Mouse (Mus musculus): ENCODE data around the gene Bank1. TPM values are rescaled to one million over a fixed set of nuclear protein-coding genes. Genes with fewer than 3 reads are reported as not detected.
"Not testable (repeated sequence)": the region's sequence is repeated elsewhere in the genome, so short reads cannot be mapped to it uniquely, and the experiment has no call there.

Bank1 gene
- 5.3 and 5.7 TPM in 2 replicates for total RNA-seq (2017)

DNA sequence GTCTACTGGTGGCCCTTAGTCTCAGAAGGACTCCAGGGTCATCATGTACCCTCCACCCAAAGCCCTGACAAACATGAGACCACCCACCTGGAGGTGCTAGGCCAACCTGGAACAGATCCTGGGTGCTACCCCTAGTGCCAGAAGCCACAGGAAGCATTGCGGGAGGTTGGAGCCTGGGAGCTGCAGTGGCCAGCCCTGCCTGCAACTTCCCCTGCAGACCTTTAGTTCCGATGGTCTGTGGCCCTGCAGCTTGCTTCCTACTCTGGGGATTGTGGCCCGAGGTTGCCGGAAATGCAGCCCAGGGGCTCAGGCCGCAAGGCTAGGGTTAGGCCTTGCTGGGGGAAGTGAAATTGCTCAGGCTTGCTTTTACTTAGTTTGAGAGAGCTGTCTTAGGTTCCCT lies at the start of gene Bank1:
Gene Bank1, minus strand, starts transcription at position 284 of the 400 bp plus-strand sequence.
- ATAC-seq (replicated peaks in 1 of 2; ENCODE audit: insufficient read depth in 1 of 2, low FRiP score in 2 of 2, low TSS enrichment in 1 of 2, low read depth in 1 of 2, poor library complexity in 2 of 2, severe bottlenecking in 2 of 2), result peak; percentile 100

- no peak for ATAC-seq (replicated peaks in 1 of 2; ENCODE audit: insufficient read depth in 1 of 2, low FRiP score in 2 of 2, low TSS enrichment in 1 of 2, low read depth in 1 of 2, poor library complexity in 2 of 2, severe bottlenecking in 2 of 2)
These were observed 44.0 kb upstream of the Bank1 start for GRCm38 (mm10) chr3:136369916-136370315.

DNA sequence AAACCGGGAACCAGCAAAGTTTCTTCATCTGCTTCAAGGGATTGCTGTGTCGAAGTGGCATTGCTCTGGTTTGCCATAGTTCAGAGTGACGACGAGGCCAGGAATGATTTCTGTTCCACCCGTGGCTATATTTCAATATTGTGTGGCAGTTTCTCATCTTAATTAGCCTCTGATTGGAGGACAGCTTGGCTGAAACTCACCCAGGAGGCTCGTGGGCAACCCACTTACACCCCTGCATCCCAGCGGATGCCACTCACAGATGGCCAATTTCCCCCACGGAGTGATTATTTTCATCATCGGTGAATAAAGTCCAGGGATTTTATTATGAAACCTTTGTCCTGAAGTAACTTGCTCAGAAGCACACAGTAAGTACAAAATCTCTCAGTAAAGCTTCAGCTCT lies 43.6 kb upstream of the Bank1 start:
- ATAC-seq (replicated peaks in 1 of 2; ENCODE audit: insufficient read depth in 1 of 2, low FRiP score in 2 of 2, low TSS enrichment in 1 of 2, low read depth in 1 of 2, poor library complexity in 2 of 2, severe bottlenecking in 2 of 2), result no peak

- no peak for ATAC-seq (replicated peaks in 1 of 2; ENCODE audit: insufficient read depth in 1 of 2, low FRiP score in 2 of 2, low TSS enrichment in 1 of 2, low read depth in 1 of 2, poor library complexity in 2 of 2, severe bottlenecking in 2 of 2)
These were observed 42.7 kb upstream of the Bank1 start for GRCm38 (mm10) chr3:136368505-136368999.

GRCm38 (mm10) chr3:136349690-136350089 lies 23.8 kb upstream of the Bank1 start:
- no peak; a peak in 1 of 4 replicates for ATAC-seq (replicated peaks in 1 of 2; ENCODE audit: insufficient read depth in 1 of 2, low FRiP score in 2 of 2, low TSS enrichment in 1 of 2, low read depth in 1 of 2, poor library complexity in 2 of 2, severe bottlenecking in 2 of 2)

DNA sequence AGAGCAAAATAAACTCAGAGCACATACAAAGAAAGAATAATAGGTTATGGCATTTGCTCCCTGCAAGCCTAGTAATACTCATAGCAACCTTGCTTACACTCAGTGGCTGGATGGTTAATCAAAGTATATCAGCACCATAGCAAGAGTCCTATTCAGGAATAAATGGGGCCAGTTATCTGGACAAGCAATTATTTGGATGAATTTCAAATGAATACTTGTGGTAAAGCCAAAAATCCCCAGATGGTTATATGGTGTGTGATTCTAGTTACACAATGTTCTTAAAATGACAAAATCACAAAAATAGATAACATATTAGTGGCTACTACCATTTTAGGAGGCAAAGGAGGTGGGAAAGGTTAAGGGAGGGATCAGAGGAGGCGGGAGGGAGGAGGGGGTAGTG lies 22.7 kb upstream of the Bank1 start:
- ATAC-seq (replicated peaks in 1 of 2; ENCODE audit: insufficient read depth in 1 of 2, low FRiP score in 2 of 2, low TSS enrichment in 1 of 2, low read depth in 1 of 2, poor library complexity in 2 of 2, severe bottlenecking in 2 of 2), result no peak

GRCm38 (mm10) chr3:136347277-136347676 lies 21.4 kb upstream of the Bank1 start:
- ATAC-seq (replicated peaks in 1 of 2; ENCODE audit: insufficient read depth in 1 of 2, low FRiP score in 2 of 2, low TSS enrichment in 1 of 2, low read depth in 1 of 2, poor library complexity in 2 of 2, severe bottlenecking in 2 of 2), result peak; percentile 21 to 32; a peak in 2 of 4 replicates

DNA sequence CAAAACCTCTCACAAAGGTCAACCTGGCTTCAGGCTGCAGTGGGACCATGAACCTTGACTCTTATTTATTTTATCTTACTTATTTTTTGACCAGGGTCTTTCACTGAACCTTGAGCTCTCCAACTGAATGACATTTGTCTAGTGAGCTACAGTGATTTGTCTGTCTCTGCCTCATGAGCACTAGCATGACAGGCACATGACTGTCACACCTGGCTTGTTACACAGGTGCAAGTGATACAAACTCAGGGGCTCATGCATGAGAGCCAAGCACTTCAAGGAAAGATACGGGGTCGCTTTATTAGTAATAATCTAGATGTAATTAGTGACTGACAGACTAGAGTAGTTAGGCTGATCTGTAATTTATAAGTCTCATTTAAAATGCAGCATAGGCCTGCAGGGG lies 16.0 kb upstream of the Bank1 start:
- no peak for ATAC-seq (replicated peaks in 1 of 2; ENCODE audit: insufficient read depth in 1 of 2, low FRiP score in 2 of 2, low TSS enrichment in 1 of 2, low read depth in 1 of 2, poor library complexity in 2 of 2, severe bottlenecking in 2 of 2)

- ATAC-seq (replicated peaks in 1 of 2; ENCODE audit: insufficient read depth in 1 of 2, low FRiP score in 2 of 2, low TSS enrichment in 1 of 2, low read depth in 1 of 2, poor library complexity in 2 of 2, severe bottlenecking in 2 of 2), result no peak
These were observed 14.0 kb upstream of the Bank1 start for GRCm38 (mm10) chr3:136339896-136340295.

DNA sequence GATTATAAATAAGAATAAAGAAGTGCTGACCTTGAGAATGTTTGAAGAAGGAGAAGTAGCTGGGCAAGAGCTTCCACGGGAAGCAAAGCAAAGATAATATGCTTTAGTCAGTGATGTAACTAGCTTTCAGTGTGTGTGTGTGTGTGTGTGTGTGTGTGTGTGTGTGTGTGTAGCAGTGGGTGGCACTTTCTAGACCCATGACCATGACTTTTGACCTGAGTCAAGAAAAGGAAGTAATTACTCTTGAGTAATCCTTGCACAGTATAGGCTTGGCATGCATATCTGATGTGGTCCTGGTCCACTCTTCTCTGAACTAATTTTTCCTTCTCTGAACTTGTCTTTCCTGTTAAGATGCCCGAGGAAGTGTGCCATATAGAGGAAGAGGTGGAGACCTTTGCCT lies 5.3 kb upstream of the Bank1 start:
- ATAC-seq (replicated peaks in 1 of 2; ENCODE audit: insufficient read depth in 1 of 2, low FRiP score in 2 of 2, low TSS enrichment in 1 of 2, low read depth in 1 of 2, poor library complexity in 2 of 2, severe bottlenecking in 2 of 2), result peak; percentile 89 to 90; a peak in 3 of 4 replicates

DNA sequence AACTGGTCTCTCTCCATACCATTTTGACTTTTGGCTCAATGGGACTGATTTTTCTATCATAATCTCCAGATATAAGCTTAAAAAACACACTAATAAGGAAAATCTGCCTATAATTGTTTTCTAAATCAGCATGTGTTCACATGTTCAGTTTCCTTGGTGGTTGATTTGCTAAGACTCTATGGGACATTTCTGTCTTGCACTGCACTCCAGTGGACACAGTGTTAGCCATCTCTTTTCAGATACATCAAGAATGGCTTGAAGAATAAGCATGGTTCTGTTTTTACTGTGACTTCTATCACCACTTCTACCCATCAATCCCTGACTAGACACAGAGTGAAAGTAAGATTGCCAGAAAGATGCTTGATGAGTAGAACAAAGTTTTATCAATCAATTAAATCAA lies 4.2 kb upstream of the Bank1 start:
- ATAC-seq (replicated peaks in 1 of 2; ENCODE audit: insufficient read depth in 1 of 2, low FRiP score in 2 of 2, low TSS enrichment in 1 of 2, low read depth in 1 of 2, poor library complexity in 2 of 2, severe bottlenecking in 2 of 2), result no peak

DNA sequence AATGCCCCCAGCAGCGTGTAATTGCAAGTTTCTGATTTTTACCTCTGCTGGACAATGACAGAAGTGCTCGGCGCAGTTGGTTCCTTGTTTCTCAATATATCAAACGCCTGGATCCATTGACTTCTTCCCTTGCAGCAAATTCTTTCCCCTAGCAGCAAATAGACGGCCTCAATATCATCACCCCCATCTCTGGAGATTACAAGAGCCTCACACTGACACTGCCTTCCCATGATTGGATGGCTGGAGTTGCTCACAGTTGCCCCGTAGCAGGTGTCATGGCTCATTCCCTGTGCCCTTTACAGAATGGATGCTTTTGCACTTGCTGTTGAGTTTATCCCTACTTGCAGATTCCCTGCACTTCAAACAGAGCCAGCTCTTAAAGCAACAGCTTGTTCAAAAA lies 3.3 kb upstream of the Bank1 start:
- ATAC-seq (replicated peaks in 1 of 2; ENCODE audit: insufficient read depth in 1 of 2, low FRiP score in 2 of 2, low TSS enrichment in 1 of 2, low read depth in 1 of 2, poor library complexity in 2 of 2, severe bottlenecking in 2 of 2), result no peak

- ATAC-seq (replicated peaks in 1 of 2; ENCODE audit: insufficient read depth in 1 of 2, low FRiP score in 2 of 2, low TSS enrichment in 1 of 2, low read depth in 1 of 2, poor library complexity in 2 of 2, severe bottlenecking in 2 of 2), result not testable (repeated sequence)
These were observed 1.1 kb downstream of the Bank1 start for GRCm38 (mm10) chr3:136324716-136325115.

DNA sequence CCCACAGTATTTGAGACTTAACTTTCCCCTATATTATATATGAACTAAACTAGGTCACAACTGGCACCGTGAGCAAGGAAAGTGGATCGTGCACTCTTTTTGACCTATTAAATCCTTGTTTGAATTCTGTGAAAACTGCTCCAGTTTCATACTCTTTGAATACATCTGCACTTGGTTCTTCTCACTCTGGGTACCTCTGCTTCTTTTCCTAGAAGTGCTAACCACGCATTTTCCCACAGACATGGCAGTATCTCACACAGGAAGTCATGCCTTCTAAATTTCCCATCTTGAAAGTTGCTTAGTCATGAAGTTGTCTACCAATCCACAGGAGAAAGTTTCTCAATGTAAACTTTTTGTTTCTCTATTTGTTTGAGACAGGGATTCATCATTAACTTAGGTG lies 3.9 kb downstream of the Bank1 start:
- no peak for ATAC-seq (replicated peaks in 1 of 2; ENCODE audit: insufficient read depth in 1 of 2, low FRiP score in 2 of 2, low TSS enrichment in 1 of 2, low read depth in 1 of 2, poor library complexity in 2 of 2, severe bottlenecking in 2 of 2)

- ATAC-seq (replicated peaks in 1 of 2; ENCODE audit: insufficient read depth in 1 of 2, low FRiP score in 2 of 2, low TSS enrichment in 1 of 2, low read depth in 1 of 2, poor library complexity in 2 of 2, severe bottlenecking in 2 of 2), result no peak
These were observed 17.4 kb downstream of the Bank1 start for GRCm38 (mm10) chr3:136308487-136308886.

GRCm38 (mm10) chr3:136306564-136307158 lies 19.2 kb downstream of the Bank1 start:
- no peak for ATAC-seq (replicated peaks in 1 of 2; ENCODE audit: insufficient read depth in 1 of 2, low FRiP score in 2 of 2, low TSS enrichment in 1 of 2, low read depth in 1 of 2, poor library complexity in 2 of 2, severe bottlenecking in 2 of 2)

- ATAC-seq (replicated peaks in 1 of 2; ENCODE audit: insufficient read depth in 1 of 2, low FRiP score in 2 of 2, low TSS enrichment in 1 of 2, low read depth in 1 of 2, poor library complexity in 2 of 2, severe bottlenecking in 2 of 2), result no peak
These were observed 23.3 kb downstream of the Bank1 start for GRCm38 (mm10) chr3:136302541-136302940.

- ATAC-seq (replicated peaks in 1 of 2; ENCODE audit: insufficient read depth in 1 of 2, low FRiP score in 2 of 2, low TSS enrichment in 1 of 2, low read depth in 1 of 2, poor library complexity in 2 of 2, severe bottlenecking in 2 of 2), result not testable (repeated sequence)
These were observed 25.1 kb downstream of the Bank1 start for GRCm38 (mm10) chr3:136300810-136301209.

- no peak for ATAC-seq (replicated peaks in 1 of 2; ENCODE audit: insufficient read depth in 1 of 2, low FRiP score in 2 of 2, low TSS enrichment in 1 of 2, low read depth in 1 of 2, poor library complexity in 2 of 2, severe bottlenecking in 2 of 2)
These were observed 28.5 kb downstream of the Bank1 start for GRCm38 (mm10) chr3:136297355-136297754.
